Mouse (Mus musculus): ENCODE data around the gene Hist3h2ba.

Gene Hist3h2ba

DNA sequence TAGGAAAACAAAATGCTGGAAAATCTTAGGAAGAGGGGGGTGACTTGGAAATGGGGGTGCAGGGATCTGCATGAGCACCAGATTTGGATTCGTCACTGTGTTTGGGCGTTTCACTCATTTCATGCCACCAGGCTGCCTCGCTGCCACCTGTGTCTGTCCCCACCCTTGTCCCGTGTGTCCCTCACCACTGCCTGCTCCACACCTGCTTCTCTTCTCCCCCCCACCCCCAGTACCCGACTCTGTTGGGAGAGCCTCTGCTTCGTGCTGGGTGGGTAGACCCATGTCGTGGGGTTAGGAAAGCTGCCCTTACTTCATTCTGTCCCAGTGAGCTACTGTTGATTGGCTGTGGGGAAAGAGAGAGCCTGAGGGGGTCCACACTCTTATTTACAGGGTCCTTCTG lies 35.9 kb downstream of the Hist3h2ba start:
- DNase-seq (ENCODE audit: extremely low spot score, low spot score), result no peak

DNA sequence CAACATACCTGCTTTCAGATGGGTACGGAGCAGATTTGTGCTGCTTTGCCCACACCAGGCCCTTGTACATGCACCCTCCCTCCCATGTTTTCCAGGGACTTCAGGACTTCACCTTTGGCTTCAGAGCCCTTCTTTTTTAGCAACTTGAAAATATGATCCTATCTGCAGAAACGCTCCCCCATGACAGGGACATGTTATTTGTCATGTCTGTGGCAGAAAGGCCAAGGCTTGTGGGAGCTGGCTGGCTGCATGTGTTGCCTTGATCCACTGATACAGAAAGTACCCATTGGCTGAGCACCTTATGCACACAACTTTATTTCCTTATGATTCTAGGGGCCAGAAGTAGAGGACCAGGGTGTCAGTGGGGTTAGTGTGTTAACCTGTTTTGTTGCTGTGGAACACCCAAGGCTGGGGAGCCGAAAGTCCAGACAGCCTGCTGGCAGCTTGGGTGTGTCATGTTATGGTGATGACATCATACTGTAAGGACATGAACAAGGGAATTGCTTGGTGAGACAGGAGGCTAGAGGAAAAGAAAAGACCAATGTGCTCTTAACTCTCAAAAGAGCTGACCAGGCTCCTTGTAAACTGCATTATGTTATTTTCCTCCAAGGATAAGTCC lies 36.7 kb downstream of the Hist3h2ba start:
- no peak for DNase-seq (ENCODE audit: extremely low spot score, low spot score)

DNA sequence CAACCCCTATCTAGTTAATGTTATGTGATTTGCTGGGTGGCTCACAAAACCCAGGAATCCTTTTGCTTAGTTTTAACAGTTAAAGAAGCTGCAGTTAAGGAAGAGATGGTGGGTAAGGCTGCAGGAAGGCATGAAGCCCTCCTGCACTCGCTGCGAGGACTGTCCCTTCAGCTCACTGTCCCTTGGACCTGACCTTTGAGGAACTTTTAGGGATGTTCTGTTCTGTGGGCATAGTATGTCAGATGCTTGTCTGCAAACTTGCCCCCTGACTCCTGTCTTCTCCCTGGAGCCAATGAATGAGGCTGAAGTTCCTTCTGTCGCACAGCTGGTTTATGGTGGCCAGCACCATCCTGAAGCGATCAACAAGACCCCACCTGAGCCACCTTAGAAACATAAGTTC lies 40.4 kb downstream of the Hist3h2ba start:
- DNase-seq (ENCODE audit: extremely low spot score, low spot score), result no peak

DNA sequence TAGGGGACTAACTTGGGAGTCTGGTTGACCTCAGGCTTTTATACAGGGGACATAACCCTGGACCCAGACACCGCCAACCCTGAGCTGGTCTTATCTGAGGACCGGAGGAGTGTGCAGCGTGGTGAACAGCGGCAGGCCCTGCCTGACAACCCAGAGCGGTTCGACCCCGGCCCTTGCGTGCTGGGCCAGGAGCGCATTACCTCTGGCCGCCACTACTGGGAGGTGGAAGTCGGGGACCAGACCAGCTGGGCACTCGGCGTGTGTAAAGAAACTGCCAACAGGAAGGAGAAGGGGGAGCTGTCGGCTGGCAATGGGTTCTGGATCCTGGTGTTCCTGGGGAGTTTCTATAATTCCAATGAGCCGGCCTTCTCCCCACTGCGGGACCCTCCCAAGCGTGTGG lies 41.4 kb downstream of the Hist3h2ba start:
- DNase-seq (ENCODE audit: extremely low spot score, low spot score), result no peak

DNA sequence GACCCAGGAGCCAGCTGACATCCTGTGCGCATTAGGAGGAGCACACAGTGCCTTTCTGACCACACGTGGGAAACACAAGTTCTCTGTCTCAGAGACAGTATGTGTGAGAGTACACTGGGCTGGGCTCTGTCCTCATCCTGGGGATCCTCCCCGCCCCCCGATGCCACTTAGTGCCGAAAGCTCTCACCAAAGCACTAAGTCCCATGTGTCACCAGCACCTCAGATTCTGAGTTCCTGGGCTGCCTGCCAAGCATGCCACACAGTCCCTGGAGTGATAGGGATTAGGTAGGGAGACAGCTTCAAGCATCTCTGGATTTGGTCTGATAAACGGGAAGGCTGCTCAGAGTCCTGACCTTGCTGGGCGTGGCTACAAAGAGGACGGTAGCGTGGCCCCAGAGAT lies 42.1 kb downstream of the Hist3h2ba start:
- no peak for DNase-seq (ENCODE audit: extremely low spot score, low spot score)

DNA sequence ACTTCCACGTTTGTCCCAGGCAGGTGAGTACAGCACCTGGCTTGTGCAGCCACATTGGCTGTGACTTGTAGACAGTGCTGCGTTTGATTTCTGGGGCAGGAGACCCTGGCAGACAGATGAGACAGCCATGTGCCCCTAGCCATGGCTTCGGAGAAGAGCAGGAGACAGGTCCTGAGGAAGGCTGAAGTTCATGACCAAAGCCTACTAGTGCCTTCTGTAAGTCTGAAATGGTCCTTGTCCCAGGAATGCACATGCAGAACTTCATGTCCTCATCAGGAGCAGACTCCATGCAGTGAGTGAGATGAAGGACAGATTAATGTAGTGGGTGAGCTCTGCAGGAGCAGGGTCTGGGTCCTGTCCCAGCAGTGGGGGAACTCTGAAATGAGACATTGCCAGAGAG lies 43.2 kb downstream of the Hist3h2ba start:
- no peak for DNase-seq (ENCODE audit: extremely low spot score, low spot score)

DNA sequence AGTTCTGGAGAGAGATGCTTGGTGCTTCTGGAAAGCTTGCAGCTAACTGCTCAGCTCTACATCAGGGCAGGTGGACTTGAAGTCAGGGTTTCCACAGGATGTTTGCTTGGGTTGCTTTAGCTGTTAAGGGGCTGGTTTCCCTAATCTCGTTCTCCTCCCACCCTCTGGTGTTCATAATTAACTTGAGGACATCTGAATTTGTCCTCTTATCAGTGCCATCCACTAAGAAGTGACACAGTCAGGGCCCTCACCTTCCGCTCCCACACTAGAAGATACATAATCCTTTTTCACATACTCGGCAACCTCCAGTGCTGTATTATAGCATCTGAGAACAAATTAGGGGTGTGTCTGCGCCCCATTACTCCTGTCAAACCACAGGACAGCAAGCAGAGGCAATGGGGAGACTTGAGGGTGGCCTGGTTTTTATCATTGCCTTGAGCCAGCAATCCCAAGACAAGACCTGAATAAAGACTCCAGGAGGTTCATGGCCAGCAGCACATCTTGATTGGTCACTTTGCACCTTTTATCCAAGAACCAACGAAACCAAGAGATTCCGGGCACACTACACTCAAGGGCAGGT lies 44.5 kb downstream of the Hist3h2ba start:
- no peak for DNase-seq (ENCODE audit: extremely low spot score, low spot score)

DNA sequence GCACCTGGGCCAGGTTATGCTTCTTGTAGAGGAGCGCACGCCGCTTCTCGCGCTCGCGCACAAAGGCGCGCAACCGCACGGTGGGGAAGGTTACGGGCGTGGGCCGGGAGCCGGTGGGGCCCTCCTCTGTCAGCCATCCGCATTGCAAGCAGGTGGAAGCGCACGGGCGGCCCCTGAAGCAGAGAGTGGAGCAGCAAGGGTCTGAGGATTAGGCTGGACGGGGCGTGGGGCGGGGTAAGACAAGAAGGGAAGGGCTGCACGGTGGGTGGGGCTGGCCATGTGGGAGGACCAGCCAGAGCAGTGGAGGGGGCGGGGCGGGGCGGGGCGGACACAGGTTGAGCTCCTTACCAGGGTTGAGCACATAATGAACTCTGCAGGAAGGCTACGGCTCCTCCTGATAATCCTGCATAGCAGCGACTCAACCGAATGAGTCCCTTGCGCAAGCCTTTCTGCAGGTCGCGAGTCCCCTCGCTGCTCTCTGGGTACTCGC lies 45.7 kb downstream of the Hist3h2ba start:
- DNase-seq (ENCODE audit: extremely low spot score, low spot score), result peak; percentile 56

DNA sequence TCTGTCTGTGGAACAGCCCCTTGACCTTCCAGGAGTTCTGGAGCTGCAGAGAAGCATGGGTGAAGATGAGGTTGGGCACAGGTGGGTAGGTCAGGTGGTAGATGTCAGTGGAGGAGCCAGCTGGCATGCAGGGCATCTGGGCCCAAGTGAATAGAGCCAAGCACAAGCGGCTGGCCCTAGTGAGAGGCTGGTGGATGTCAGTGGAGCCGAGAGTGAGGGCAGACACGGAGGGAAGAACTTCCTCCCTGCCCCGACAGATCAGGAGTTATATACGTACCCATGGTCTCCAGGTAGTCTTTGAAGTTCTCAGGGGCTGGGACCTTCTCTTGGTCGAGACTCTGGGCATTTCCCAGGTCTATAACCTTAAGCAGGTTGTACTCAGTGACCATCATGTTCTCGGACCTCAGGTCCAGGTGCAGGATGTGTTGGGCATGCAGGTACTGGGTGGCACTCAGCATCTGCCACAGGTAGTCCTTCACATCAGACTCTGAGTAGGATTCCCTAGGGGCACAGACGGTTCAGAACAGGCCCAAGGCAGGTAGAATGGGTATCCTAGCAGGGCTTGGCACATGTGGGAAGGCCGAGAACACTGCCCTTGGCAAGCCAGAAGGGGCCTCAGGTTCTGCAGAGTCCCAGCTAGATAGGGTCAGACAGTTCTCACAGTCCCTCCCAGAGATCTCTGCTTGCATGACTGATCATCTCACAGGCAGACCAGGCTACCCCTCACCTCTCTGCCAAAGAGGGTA lies 46.5 kb downstream of the Hist3h2ba start:
- no peak for DNase-seq (ENCODE audit: extremely low spot score, low spot score)

DNA sequence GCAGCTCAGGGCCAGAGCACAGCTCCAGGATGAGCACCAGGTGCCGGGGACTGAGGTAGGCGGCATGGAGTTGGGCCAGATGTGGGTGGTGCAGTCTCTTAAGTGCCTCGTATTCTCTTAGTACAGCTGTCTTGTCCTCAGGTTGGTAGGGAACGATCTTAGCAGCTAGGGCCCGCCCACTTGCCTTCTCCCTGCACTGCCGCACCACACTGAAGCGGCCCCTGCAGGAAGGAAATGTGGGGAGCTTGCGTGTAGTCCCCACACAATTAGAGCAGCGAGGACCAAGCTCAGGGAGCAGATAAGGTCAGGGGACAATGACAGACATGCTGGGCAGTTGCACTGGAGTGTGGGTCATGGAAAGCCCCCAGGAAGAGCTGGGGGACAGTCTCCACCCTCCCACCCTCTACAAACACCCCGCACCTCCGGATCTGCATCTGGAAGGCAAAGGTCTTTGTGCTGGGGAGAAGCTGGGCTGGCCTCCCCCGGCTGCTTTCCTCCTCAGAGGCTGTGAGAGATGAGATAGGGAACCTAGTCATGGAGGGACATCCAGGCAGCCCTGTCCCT lies 47.2 kb downstream of the Hist3h2ba start:
- DNase-seq (ENCODE audit: extremely low spot score, low spot score), result no peak

DNA sequence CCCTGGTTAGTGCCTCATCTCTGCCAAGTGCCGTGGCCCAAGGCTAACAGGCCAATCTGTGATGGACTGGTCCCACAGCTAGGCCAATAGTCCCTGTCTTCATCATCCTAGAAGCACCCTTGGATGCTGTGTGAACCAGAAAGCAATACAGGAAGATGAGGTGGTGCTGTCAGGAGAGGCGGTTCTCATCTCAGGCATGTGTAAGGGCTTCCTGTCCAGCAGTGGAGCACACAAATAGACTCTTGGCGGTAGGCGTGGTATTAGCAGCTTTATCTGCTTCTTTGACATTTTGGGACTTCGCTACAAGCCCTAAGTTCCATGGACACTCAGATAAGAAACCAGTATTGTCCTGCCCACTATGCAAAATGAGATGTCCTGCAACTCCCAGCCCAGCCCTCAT lies 48.8 kb downstream of the Hist3h2ba start:
- DNase-seq (ENCODE audit: extremely low spot score, low spot score), result no peak
